Mouse (Mus musculus): ENCODE data around the gene Clta.

- TF ChIP-seq CTCF (IDR thresholded peaks at IDR 0.05) (no peak), EP300 (IDR thresholded peaks at IDR 0.05; ENCODE audit: insufficient read depth, low read depth, low read length) (no peak), POLR2A (IDR thresholded peaks at IDR 0.05; ENCODE audit: insufficient read depth, low read depth, low read length) (no peak)
These were observed 11.2 kb upstream of the Clta start for GRCm38 (mm10) chr4:43993072-43993471.

Data from heart, adult 2 months (tissue).